Mouse (Mus musculus): ENCODE measurements around the gene Heatr6.

Heatr6 gene

GRCm38 (mm10) chr11:83753581-83754181, at the start of gene Heatr6:
Heatr6 (plus strand) TSS chr11:83753696.
- peak; percentile 92 for DNase-seq

GRCm38 (mm10) chr11:83703705-83704104, 49.8 kb upstream of the Heatr6 start, which contains the start of gene Wfdc17:
Wfdc17 (plus strand) TSS chr11:83703991.
- no peak for DNase-seq

GRCm38 (mm10) chr11:83708715-83709114, 44.8 kb upstream of the Heatr6 start, which contains the start of gene Wfdc18:
Wfdc18 (plus strand) TSS chr11:83709015.
- no peak for DNase-seq

DNA sequence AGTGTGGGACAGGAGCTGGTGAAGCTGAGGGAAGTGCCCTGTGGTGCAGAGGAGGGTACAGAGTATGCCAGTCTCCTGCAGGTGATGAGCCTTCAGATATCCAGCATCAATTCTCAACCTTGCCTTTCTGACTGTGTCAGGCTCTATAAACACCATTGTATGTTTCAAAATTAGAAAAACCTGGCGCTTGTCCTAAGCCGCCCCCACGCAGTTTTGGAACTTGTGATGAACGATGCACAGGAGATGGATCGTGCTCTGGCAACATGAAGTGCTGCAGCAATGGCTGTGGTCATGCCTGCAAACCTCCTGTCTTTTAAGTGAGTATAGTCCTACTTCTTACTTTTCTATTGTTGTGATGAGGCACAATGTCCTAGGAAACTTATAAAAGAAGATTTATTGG, 43.8 kb upstream of the Heatr6 start:
- no peak for DNase-seq

DNA sequence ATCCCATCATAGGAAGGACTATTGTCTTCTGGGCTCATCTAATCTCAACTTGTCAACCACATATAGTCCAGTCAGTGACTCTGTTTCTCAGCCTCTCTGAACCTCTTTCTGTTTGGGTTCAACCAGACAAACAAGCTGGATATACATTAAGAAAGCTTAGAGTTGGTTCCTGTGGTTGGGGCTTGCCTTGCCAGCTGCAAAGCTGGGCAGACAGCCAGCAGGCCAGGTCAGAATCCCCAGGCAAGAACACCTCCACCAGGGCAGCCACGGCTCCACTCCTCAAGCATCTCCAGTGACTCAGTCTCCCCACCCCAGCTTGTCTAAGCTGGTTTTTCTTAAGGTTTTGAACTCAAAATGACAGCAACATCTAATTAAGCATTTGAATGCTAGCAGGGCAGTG, 40.8 kb upstream of the Heatr6 start:
- DNase-seq: no peak

DNA sequence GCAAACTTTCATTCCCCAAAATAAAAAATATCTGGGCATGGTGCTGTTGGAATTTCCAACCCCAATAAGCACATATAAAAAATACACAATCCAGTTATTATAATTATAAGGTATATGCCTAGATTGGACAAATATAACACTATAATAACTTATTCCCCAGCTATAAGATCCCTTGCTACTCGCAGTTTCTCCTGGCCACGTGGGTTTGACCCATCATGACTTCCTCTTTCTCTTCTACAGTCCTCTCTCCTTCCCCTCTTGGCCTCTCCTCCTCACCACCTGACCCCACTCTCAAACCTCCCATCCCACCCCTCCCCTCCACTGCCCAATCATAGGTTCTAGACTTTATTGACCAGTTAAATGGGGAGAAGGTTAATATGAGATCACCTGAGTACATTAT, 39.6 kb upstream of the Heatr6 start:
- DNase-seq: no peak

- DNase-seq: no peak
Observed at GRCm38 (mm10) chr11:83717042-83717665, 36.3 kb upstream of the Heatr6 start.

GRCm38 (mm10) chr11:83720766-83721165, 32.7 kb upstream of the Heatr6 start:
- no peak for DNase-seq

DNA sequence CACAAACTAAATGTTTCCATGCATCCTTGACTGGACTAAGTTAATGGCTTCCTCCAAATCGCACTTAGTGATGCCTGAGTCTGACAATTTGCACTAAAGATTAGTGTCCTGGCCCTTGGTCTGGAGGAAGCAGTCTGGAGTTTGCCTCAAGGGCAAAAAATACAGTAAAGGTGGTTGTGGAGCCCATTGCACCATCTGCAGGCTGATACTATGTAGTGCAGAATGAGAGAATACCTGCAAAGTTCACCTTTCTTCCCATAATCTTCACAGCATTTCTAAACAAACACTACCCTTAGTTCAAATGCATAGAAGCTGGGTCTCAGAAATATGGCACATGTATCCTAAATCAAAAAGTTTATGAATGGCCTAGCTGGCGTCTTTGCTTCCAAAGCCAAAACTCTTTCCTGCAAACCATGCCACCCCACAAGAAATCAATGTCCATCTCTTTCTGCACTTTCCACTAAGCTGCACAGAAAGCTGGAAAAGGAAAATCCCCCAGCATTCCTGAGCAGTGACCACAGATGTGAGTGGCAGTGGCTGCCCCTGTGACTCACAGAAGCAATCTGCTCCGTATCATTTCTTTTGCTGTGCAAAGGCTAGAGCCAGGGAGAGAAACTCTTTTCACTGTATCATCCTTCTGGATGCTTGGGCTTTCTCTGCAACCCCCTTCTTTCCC, 24.6 kb upstream of the Heatr6 start:
- no peak for DNase-seq

DNA sequence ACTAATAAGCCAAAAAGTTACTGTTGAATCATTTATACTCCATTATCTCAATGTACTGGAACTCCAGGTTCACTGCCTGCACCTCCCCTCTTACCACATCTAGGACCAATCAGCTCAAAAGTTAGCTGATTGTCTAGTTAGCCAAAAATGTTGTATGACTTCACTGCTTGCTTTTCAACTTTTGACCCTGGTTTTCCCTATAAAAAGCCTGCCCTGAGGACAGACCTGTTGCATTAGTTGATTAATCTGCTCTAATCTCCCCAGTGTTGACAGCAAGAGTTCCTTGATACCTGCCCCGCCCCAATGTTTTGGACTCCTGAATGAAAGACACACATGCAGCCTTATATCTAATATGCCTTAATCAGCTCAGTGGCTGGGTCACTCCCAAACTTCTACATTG, 22.4 kb upstream of the Heatr6 start:
- DNase-seq: no peak

- no peak for DNase-seq
Observed at GRCm38 (mm10) chr11:83733071-83733640, 20.3 kb upstream of the Heatr6 start.

DNA sequence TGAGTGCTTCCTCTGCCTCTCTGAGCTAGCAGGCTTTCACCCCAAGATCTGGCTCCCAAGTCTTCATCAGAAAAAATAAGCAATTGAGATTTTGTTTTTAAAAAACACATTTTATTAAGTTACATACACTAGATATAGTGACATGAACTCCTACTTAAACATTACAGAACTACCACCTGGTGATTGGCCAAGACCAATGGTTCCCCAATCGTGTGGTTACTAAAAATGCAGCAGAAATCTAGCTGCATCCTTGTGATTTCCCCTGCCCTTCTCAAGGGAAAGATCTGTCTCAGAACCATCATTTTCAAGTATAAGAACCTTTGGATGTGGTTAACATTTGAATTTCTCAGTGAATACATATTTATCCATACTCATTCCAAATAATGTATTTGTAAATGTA, 19.3 kb upstream of the Heatr6 start:
- no peak for DNase-seq

- no peak for DNase-seq
Observed at GRCm38 (mm10) chr11:83735881-83736280, 17.6 kb upstream of the Heatr6 start.

DNA sequence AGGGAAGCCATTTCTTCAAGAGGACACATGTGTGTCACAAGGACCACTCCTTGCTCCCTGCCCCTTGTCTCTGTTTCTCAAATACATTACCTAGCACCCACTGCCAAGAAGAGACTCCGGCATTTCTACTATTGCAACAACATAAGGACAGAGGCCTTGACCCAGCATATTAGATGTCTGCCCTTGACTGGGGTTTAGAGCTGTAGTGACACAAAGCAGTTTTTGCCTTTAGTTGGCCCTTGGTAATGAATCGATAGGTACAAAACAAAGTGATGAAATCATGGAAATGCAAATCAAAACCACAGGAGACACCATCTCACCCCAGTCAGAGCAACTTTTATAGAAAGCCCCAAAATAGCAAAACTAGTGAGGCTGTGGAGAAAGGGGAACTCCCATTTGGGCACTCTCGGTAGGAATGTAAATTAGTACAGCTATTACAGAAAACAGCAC, 16.4 kb upstream of the Heatr6 start:
- DNase-seq: no peak

- peak; percentile 80 for DNase-seq
Observed at GRCm38 (mm10) chr11:83739241-83739640, 14.3 kb upstream of the Heatr6 start.

- no peak for DNase-seq
Observed at GRCm38 (mm10) chr11:83740443-83740991, 13.0 kb upstream of the Heatr6 start.

GRCm38 (mm10) chr11:83741841-83742240, 11.7 kb upstream of the Heatr6 start:
- no peak for DNase-seq

GRCm38 (mm10) chr11:83742731-83743355, 10.7 kb upstream of the Heatr6 start:
- no peak for DNase-seq

DNA sequence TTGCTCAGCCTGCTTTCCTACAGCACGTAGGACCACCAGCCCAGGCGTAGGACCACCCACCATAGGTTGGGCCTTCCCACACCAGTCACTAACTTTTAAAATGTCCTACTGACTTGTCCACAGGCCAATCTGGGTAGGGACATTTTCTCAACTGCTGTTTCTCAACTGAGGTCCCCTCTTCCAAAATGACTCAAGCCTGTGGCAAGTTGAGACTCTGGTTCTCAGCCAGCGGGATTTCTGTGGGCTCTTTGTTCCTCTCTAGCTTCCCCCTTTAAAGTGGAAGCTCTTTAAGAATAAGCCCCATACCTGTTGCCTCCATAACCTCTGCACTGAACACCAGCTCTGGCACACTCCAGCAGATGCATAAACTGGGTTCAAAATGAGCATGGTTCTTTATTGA, 10.0 kb upstream of the Heatr6 start:
- DNase-seq: no peak

GRCm38 (mm10) chr11:83746152-83746551, 7.3 kb upstream of the Heatr6 start:
- DNase-seq: no peak

- DNase-seq: no peak
Observed at GRCm38 (mm10) chr11:83746681-83747080, 6.8 kb upstream of the Heatr6 start, which contains the start of gene Wfdc21. Wfdc21 (plus strand) TSS chr11:83746940.

DNA sequence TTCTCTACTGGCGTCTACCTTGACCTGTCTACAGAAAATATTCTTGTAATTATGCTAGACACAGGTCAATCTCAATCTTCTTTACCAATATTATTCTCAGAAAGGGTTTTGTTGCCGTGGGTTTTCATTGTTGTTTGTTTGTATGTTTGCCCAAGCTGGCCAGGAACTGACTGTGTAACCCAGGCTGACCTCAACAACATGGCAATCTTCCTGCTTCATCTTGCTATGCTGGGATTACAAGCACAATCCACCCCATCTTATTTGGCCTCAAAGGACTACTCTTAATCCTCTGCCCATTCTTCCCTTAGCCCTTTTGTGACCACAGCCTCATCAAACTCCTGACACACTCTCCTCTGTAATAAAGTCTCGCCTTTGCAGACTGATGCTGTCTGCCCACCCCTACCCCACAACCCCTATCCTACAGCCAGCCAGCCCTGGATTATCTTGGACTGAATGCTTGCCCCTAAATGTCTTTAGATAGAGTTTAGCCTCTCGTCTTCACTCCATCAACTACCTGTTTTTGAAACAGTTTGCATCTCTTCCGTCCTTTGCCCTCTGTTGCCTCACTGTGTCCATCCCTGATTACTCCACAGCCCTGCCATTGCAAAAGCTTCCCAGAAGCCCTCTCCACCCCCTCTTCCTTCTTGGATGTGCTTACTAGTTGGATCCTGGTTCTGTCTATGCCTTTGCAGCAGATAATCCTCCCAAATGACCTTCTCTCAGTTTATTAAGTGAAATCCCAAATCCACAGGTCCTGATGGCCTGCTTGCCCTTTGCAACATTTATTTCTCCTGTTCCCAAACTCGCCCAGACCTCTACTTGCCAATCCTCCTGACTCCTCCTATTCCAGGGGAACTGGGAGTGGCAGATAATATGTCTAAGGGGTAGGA, 5.9 kb upstream of the Heatr6 start:
- no peak for DNase-seq

All from cerebellum, adult 9-10 months (tissue).